Mouse (Mus musculus): ENCODE measurements around the gene Arhgap27. TPM values are rescaled to one million over a fixed set of nuclear protein-coding genes. Genes with fewer than 3 reads are reported as not detected.

Arhgap27 gene
- polyA plus RNA-seq, 1 experiment from 2014 or later, result 7.1 TPM

DNA sequence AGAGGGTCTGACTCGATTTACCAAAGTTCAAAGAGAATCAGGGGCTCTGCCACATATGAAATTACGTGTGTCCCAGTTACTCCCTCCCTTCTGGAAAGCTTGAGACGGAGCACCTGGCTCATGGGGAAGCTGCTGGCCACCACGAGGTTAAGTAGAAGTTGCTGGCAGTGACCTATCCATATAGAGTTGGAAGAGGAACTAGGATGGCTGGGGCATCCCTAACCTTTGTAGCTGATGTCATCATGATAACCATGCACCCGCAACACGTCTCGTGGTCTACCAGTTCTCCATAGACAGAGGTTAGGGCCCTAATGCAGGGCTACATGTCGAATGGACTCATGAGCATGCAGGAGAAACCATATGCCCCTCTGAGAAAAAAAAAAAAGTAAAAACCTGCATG is 43.3 kb downstream of the Arhgap27 start:
- H3K4me3 ChIP-seq (replicated peaks), result no peak overlapping the region
- peaks cover 6% of the 10 kb centered on the region for H3K4me1 ChIP-seq (replicated peaks)
- H3K9ac ChIP-seq (replicated peaks), result no peak overlapping the region
- H3K9me3 ChIP-seq, result no peaks in the 10 kb centered on the region
- ATAC-seq (ENCODE audit: insufficient number of reproducible peaks, insufficient read depth, low FRiP score, low TSS enrichment, low read depth), result no peak
- 80% methylated on average over 8 of the region's 8 CpGs for WGBS
- H3K27ac ChIP-seq, result no peak overlapping the region
- no peaks in the 10 kb centered on the region for H3K36me3 ChIP-seq
- H3K4me2 ChIP-seq, result no peak overlapping the region
- peaks cover 10% of the 10 kb centered on the region for H3K27me3 ChIP-seq

- Histone ChIP-seq H3K36me3 (no peaks in the 10 kb centered on the region), H3K27ac (no peak overlapping the region), H3K27me3 (no peaks in the 10 kb centered on the region), H3K4me3 (replicated peaks) (no peak overlapping the region), H3K9me3 (no peaks in the 10 kb centered on the region), H3K4me2 (no peak overlapping the region), H3K9ac (replicated peaks) (no peak overlapping the region), H3K4me1 (replicated peaks) (no peaks in the 10 kb centered on the region)
- ATAC-seq (ENCODE audit: insufficient number of reproducible peaks, insufficient read depth, low FRiP score, low TSS enrichment, low read depth), result no peak
- WGBS, result 59% methylated on average over 1 of the region's 1 CpGs
Observed at GRCm38 (mm10) chr11:103318042-103318441, 45.5 kb downstream of the Arhgap27 start.

GRCm38 (mm10) chr11:103315379-103315778 is 48.1 kb downstream of the Arhgap27 start:
- H3K9ac ChIP-seq (replicated peaks), result no peak overlapping the region
- H3K9me3 ChIP-seq, result no peaks in the 10 kb centered on the region
- no peak overlapping the region for H3K27ac ChIP-seq
- WGBS, result 77% methylated on average over 5 of the region's 5 CpGs
- H3K4me1 ChIP-seq (replicated peaks), result peaks cover 9% of the 10 kb centered on the region
- H3K4me2 ChIP-seq, result no peak overlapping the region
- no peak for ATAC-seq (ENCODE audit: insufficient number of reproducible peaks, insufficient read depth, low FRiP score, low TSS enrichment, low read depth)
- H3K27me3 ChIP-seq, result no peaks in the 10 kb centered on the region
- H3K4me3 ChIP-seq (replicated peaks), result no peak overlapping the region
- no peaks in the 10 kb centered on the region for H3K36me3 ChIP-seq

DNA sequence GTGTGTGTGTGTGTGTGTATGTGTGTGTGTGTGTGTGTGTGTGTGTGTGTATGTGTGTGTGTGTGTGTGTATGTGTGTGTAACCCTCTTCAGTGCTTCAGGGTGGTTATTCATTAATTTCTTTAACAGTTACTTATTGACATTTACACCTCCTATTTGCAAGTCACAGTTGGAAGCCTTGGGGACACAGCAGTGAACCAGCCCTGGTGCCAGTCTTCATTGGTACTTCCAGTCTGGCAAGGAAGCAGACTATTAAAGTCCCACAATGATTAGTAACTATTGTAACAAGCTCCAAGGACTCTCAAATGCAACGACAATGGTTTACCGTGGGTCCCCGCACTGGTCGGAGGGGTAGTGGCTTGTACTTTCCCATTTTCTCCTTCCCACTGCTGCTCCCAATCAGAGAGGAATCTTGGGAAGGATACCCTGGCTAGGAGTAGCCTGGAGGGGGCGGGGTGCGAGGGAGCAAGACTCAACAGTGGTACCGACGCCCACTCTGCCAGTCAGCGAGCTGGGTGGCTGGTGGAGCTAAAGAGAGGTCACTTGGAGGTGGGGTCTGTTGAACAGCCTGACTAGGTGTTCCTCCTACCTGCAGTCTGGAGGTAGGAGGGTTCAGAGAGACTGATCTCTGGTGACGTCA is 48.6 kb downstream of the Arhgap27 start:
- Histone ChIP-seq H3K4me3 (replicated peaks) (no peak overlapping the region), H3K9me3 (no peaks in the 10 kb centered on the region), H3K27ac (no peak overlapping the region), H3K9ac (replicated peaks) (no peak overlapping the region), H3K4me1 (replicated peaks) (peaks cover 9% of the 10 kb centered on the region), H3K27me3 (no peaks in the 10 kb centered on the region), H3K36me3 (no peaks in the 10 kb centered on the region), H3K4me2 (no peak overlapping the region)
- ATAC-seq (ENCODE audit: insufficient number of reproducible peaks, insufficient read depth, low FRiP score, low TSS enrichment, low read depth), result no peak
- WGBS, result 70% methylated on average over 10 of the region's 10 CpGs

DNA sequence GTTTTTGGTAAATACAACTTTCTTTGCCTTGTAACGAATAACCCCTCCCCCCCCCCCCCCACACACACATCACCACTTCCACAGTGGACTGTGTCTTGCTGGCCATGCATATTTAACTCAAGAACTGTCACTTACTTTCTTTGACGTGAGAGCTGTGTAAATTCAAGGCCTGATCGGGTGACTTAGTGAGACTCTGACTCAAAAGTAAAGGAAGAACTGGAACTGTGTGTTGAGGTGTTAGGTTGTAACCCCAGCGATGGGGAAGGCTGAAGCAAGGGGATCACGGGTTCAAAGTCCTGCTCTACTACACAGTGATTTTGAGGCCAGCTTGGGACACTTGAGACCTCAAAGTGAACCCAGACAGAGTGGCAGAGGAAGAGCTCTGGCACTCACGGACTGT is 50.0 kb downstream of the Arhgap27 start:
- WGBS, result 76% methylated on average over 6 of the region's 6 CpGs
- no peak overlapping the region for H3K27ac ChIP-seq

GRCm38 (mm10) chr11:103312655-103313255 is 50.7 kb downstream of the Arhgap27 start:
- H3K27ac ChIP-seq, result peak overlapping the region; percentile 9; the same call in 1 of the 2 replicates
- H3K27me3 ChIP-seq, result no peaks in the 10 kb centered on the region
- WGBS, result 68% methylated on average over 8 of the region's 8 CpGs
- H3K9ac ChIP-seq (replicated peaks), result no peak overlapping the region
- ATAC-seq (ENCODE audit: insufficient number of reproducible peaks, insufficient read depth, low FRiP score, low TSS enrichment, low read depth), result no peak
- no peaks in the 10 kb centered on the region for H3K9me3 ChIP-seq
- H3K4me1 ChIP-seq (replicated peaks), result peaks cover 9% of the 10 kb centered on the region
- no peaks in the 10 kb centered on the region for H3K36me3 ChIP-seq
- no peak overlapping the region for H3K4me3 ChIP-seq (replicated peaks)
- peak overlapping the region; percentile 75; the same call in 1 of the 2 replicates for H3K4me2 ChIP-seq

More for the DNA sequence above, 50.0 kb downstream of the Arhgap27 start:
- H3K36me3 ChIP-seq, result no peaks in the 10 kb centered on the region
- no peak overlapping the region for H3K9ac ChIP-seq (replicated peaks)
- no peak overlapping the region for H3K4me3 ChIP-seq (replicated peaks)
- no peak for ATAC-seq (ENCODE audit: insufficient number of reproducible peaks, insufficient read depth, low FRiP score, low TSS enrichment, low read depth)
- no peaks in the 10 kb centered on the region for H3K9me3 ChIP-seq
- no peaks in the 10 kb centered on the region for H3K27me3 ChIP-seq
- H3K4me1 ChIP-seq (replicated peaks), result peaks cover 9% of the 10 kb centered on the region
- no peak overlapping the region for H3K4me2 ChIP-seq

DNA sequence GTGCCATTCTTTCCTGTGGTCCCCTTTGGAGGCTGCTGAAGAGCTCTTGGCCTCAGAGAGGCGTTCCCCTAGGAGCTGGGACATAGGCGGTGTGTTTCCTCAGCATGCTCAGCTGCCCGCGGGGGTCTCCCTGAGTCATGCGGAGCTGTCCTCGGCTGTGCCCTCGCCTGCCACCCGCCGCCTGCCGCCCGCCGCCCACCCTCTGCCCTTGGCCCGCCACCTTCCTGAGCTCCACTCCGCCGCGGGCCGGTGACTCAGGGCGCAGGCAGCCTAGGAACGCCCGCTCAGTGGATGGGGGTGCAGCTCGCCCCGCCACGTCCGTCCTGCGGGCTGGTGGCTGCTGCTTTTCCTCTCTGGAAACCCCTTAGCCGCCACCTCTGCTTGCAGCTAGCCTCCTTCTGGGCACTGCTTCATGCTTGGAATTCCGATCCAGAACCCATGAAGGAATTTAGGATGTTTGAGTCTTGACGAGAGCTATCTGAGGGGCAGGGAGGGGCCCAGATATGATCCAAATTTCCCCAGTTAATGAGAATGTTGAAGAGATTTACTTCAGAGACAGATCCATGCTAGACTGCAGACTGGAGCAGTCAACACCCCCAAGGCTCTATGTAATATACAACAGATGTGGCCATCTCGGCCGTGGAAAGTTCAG is 51.4 kb downstream of the Arhgap27 start:
- Histone ChIP-seq H3K4me3 (replicated peaks) (peak overlapping the region; percentile 39), H3K27me3 (no peaks in the 10 kb centered on the region), H3K27ac (peak overlapping the region; percentile 88), H3K9me3 (no peaks in the 10 kb centered on the region), H3K36me3 (no peaks in the 10 kb centered on the region), H3K4me1 (replicated peaks) (peaks cover 9% of the 10 kb centered on the region), H3K4me2 (peak overlapping the region; percentile 75), H3K9ac (replicated peaks) (peak overlapping the region; percentile 62)
- under 1% methylated on average over 30 of the region's 30 CpGs for WGBS
- peak; percentile 66 for ATAC-seq (ENCODE audit: insufficient number of reproducible peaks, insufficient read depth, low FRiP score, low TSS enrichment, low read depth)

GRCm38 (mm10) chr11:103309956-103310574 is 53.4 kb downstream of the Arhgap27 start:
- H3K27me3 ChIP-seq, result no peaks in the 10 kb centered on the region
- H3K4me3 ChIP-seq (replicated peaks), result no peak overlapping the region
- H3K9ac ChIP-seq (replicated peaks), result no peak overlapping the region
- H3K4me2 ChIP-seq, result no peak overlapping the region
- H3K27ac ChIP-seq, result no peak overlapping the region
- WGBS, result 73% methylated on average over 10 of the region's 10 CpGs
- H3K36me3 ChIP-seq, result no peaks in the 10 kb centered on the region
- ATAC-seq (ENCODE audit: insufficient number of reproducible peaks, insufficient read depth, low FRiP score, low TSS enrichment, low read depth), result no peak
- H3K4me1 ChIP-seq (replicated peaks), result peaks cover 9% of the 10 kb centered on the region
- H3K9me3 ChIP-seq, result no peaks in the 10 kb centered on the region

GRCm38 (mm10) chr11:103307910-103308309 is 55.6 kb downstream of the Arhgap27 start:
- no peak for ATAC-seq (ENCODE audit: insufficient number of reproducible peaks, insufficient read depth, low FRiP score, low TSS enrichment, low read depth)
- H3K27ac ChIP-seq, result no peak overlapping the region

GRCm38 (mm10) chr11:103304525-103304924 is 59.0 kb downstream of the Arhgap27 start:
- H3K4me1 ChIP-seq (replicated peaks), result no peaks in the 10 kb centered on the region; the same call in 1 of the 2 replicates
- 85% methylated on average over 9 of the region's 9 CpGs for WGBS

More at GRCm38 (mm10) chr11:103307910-103308309, 55.6 kb downstream of the Arhgap27 start:
- Histone ChIP-seq H3K4me2 (no peak overlapping the region), H3K36me3 (no peaks in the 10 kb centered on the region), H3K27me3 (no peaks in the 10 kb centered on the region), H3K4me3 (replicated peaks) (no peak overlapping the region), H3K4me1 (replicated peaks) (peaks cover 9% of the 10 kb centered on the region), H3K9me3 (no peaks in the 10 kb centered on the region), H3K9ac (replicated peaks) (no peak overlapping the region)
- WGBS, result 54% methylated on average over 8 of the region's 8 CpGs

GRCm38 (mm10) chr11:103294772-103295171 is 68.7 kb downstream of the Arhgap27 start:
- WGBS, result 91% methylated on average over 7 of the region's 7 CpGs
- H3K4me1 ChIP-seq (replicated peaks), result peaks cover 17% of the 10 kb centered on the region
- H3K27ac ChIP-seq, result no peak overlapping the region
- no peak for ATAC-seq (ENCODE audit: insufficient number of reproducible peaks, insufficient read depth, low FRiP score, low TSS enrichment, low read depth)
- H3K4me2 ChIP-seq, result no peak overlapping the region
- no peak overlapping the region for H3K4me3 ChIP-seq (replicated peaks)
- H3K9ac ChIP-seq (replicated peaks), result no peak overlapping the region
- H3K9me3 ChIP-seq, result no peaks in the 10 kb centered on the region
- H3K27me3 ChIP-seq, result no peaks in the 10 kb centered on the region
- no peaks in the 10 kb centered on the region for H3K36me3 ChIP-seq

More at GRCm38 (mm10) chr11:103304525-103304924, 59.0 kb downstream of the Arhgap27 start:
- H3K27me3 ChIP-seq, result no peaks in the 10 kb centered on the region
- H3K27ac ChIP-seq, result no peak overlapping the region
- no peak overlapping the region for H3K9ac ChIP-seq (replicated peaks)
- H3K4me3 ChIP-seq (replicated peaks), result no peak overlapping the region
- no peaks in the 10 kb centered on the region for H3K36me3 ChIP-seq
- no peak overlapping the region for H3K4me2 ChIP-seq
- no peak for ATAC-seq (ENCODE audit: insufficient number of reproducible peaks, insufficient read depth, low FRiP score, low TSS enrichment, low read depth)
- H3K9me3 ChIP-seq, result 0 out of 2 replicates have a peak, but pooled peaks cover 4% of the 10 kb centered on the region

Measured in limb, embryonic 12.5 days (tissue).